Mouse (Mus musculus) liver, embryonic 14.5 days (tissue): ENCODE data around the gene Glp1r. TPM values are rescaled to one million over a fixed set of nuclear protein-coding genes. Genes with fewer than 3 reads are reported as not detected.

Experiments
- ATAC-seq: fragments of 200-750 bp; cut with Nextera tagmentation; 2 replicates; pipeline ENCODE4 v1.8.0; 2017; ENCODE audit warnings: moderate number of reproducible peaks, mild to moderate bottlenecking, moderate library complexity; ENCODE audit not compliant: insufficient read depth
- DNase-seq, 3 experiments: peaks; one replicate each; pipeline ENCODE4 v3.0.0-alpha.2; 2012 to 2013; ENCODE audit warnings: low read depth in 3 of 3, low spot score in 3 of 3
- H3K27ac ChIP-seq: fragments of 300-500 bp; sonication (generic); 2 replicates; pipeline ENCODE4 v1.5.1; 2014; ENCODE audit warnings: moderate library complexity, mild to moderate bottlenecking, control low read depth, inconsistent platforms
- H3K27me3 ChIP-seq: fragments of 300-500 bp; sonication (generic); 2 replicates; pipeline ENCODE4 v1.6.1; 2014; ENCODE audit warnings: mild to moderate bottlenecking, low read length, moderate library complexity; ENCODE audit not compliant: control insufficient read depth, insufficient read depth
- H3K36me3 ChIP-seq: fragments of 300-500 bp; sonication (generic); replicated peaks from 2 replicates; pipeline ENCODE4 v1.6.1; 2014; ENCODE audit warnings: low read depth; ENCODE audit not compliant: control insufficient read depth, insufficient read depth
- H3K4me1 ChIP-seq, 2 experiments: fragments of 200-500 bp in 1 of 2; fragments of 300-500 bp in 1 of 2; sonication (generic) in 1 of 2; replicated peaks; 2 replicates each; pipeline ENCODE4 v1.6.1; 2012 to 2014; ENCODE audit warnings: antibody characterized with exemption in 1 of 2, inconsistent platforms in 1 of 2, low read length in 1 of 2; ENCODE audit not compliant: control insufficient read depth in 2 of 2, insufficient read depth in 2 of 2
- H3K4me2 ChIP-seq: fragments of 300-500 bp; sonication (generic); 2 replicates; pipeline ENCODE4 v1.6.1; 2014; ENCODE audit warnings: low read depth, mild to moderate bottlenecking, control low read depth, moderate library complexity
- H3K4me3 ChIP-seq, 2 experiments: fragments of 200-500 bp in 1 of 2; fragments of 300-500 bp in 1 of 2; sonication (generic) in 1 of 2; 2 replicates each; pipeline ENCODE4 v1.5.1; 2012 to 2014; ENCODE audit warnings: low read depth in 2 of 2, low read length in 2 of 2, mild to moderate bottlenecking in 2 of 2, control low read depth in 1 of 2, inconsistent platforms in 1 of 2, moderate library complexity in 1 of 2; ENCODE audit not compliant: insufficient read depth in 1 of 2
- H3K9ac ChIP-seq: fragments of 300-500 bp; sonication (generic); replicated peaks from 2 replicates; pipeline ENCODE4 v1.6.1; 2014; ENCODE audit warnings: mild to moderate bottlenecking, control low read depth, moderate library complexity
- H3K9me3 ChIP-seq: fragments of 300-500 bp; sonication (generic); 2 replicates; pipeline ENCODE4 v1.6.1; 2016; ENCODE audit warnings: low read length, mixed read lengths; ENCODE audit not compliant: control insufficient read depth
- CTCF ChIP-seq: IDR thresholded peaks from 2 replicates; pipeline ENCODE4 v1.5.1; 2016; ENCODE audit warnings: antibody characterized with exemption, low read depth, control low read depth
- EP300 ChIP-seq: IDR thresholded peaks from 2 replicates; pipeline ENCODE4 v1.6.1; 2016; ENCODE audit warnings: antibody characterized with exemption, low read depth
- WGBS: fragments of 180-500 bp; shearing (Covaris S2); extraction: QIAGEN DNeasy Blood & Tissue Kit; methylation state at CpG from one replicate; pipeline ENCODE4 v1.1.7; 2014; ENCODE audit not compliant: insufficient replicate concordance; 5-methylcytosine and 5-hydroxymethylcytosine counted together
- polyA plus RNA-seq, 2 experiments: library from polyadenylated mRNA; depleted of rRNA in 1 of 2; stranded (reverse) in 1 of 2; unstranded in 1 of 2; fragments of >200 nt; fragmentation: Nextera tagmentation in 1 of 2; extraction: Ambion mirVana in 1 of 2; gene quantifications; 2 replicates each; pipeline versions ENCODE4 v1.2.1 to v1.2.3; 2012 to 2014

Gene Glp1r
- polyA plus RNA-seq, 2 experiments = 0.01 TPM; not detected in 1

- H3K9me3 ChIP-seq = no peaks in the 10 kb centered on the region
- ATAC-seq (no peak), DNase-seq (no peak)
- no peak overlapping the region for H3K4me2 ChIP-seq
- TF ChIP-seq EP300 = no peak
- no peak for TF ChIP-seq CTCF
- no peaks in the 10 kb centered on the region for H3K36me3 ChIP-seq
- WGBS = 50% methylated on average over 1 of the region's 1 CpGs
- H3K4me1 ChIP-seq = no peaks in the 10 kb centered on the region
- H3K27ac ChIP-seq = no peak overlapping the region
- no peak overlapping the region for H3K9ac ChIP-seq
- H3K4me3 ChIP-seq = no peak overlapping the region
- no peaks in the 10 kb centered on the region for H3K27me3 ChIP-seq
Observed at GRCm38 (mm10) chr17:30948382-30948781, 46.8 kb downstream of the Glp1r start.

GRCm38 (mm10) chr17:30950780-30951179 is 49.2 kb downstream of the Glp1r start:
- no peak overlapping the region for H3K27ac ChIP-seq
- H3K27me3 ChIP-seq = no peaks in the 10 kb centered on the region
- H3K4me1 ChIP-seq = no peaks in the 10 kb centered on the region
- TF ChIP-seq EP300 = no peak
- peak; percentile 72 for TF ChIP-seq CTCF
- peak; percentile 19 to 35 (median 26) for DNase-seq
- no peak overlapping the region for H3K4me3 ChIP-seq
- 3% methylated on average over 7 of the region's 7 CpGs for WGBS
- no peak for ATAC-seq
- no peaks in the 10 kb centered on the region for H3K36me3 ChIP-seq
- no peaks in the 10 kb centered on the region for H3K9me3 ChIP-seq
- H3K9ac ChIP-seq = no peak overlapping the region
- H3K4me2 ChIP-seq = no peak overlapping the region

- no peak for TF ChIP-seq CTCF
- TF ChIP-seq EP300 = no peak
- H3K4me1 ChIP-seq = no peaks in the 10 kb centered on the region
- no peak for ATAC-seq
Observed at GRCm38 (mm10) chr17:30951600-30951999, 50.0 kb downstream of the Glp1r start.

GRCm38 (mm10) chr17:30954340-30954739 is 52.7 kb downstream of the Glp1r start, which contains the start of gene Umodl1:
Gene Umodl1 (plus strand): TSS chr17:30954640.
- H3K4me2 ChIP-seq = no peak within 1 kb of the TSS
- H3K9me3 ChIP-seq = no peaks in the 10 kb centered on the region
- H3K4me3 ChIP-seq = no peak within 1 kb of the TSS
- H3K4me1 ChIP-seq = no peaks in the 10 kb centered on the region
- H3K27ac ChIP-seq = no peak within 1 kb of the TSS
- H3K36me3 ChIP-seq = no peaks in the 10 kb centered on the region
- 44% methylated on average over 10 of the region's 10 CpGs for WGBS
- DNase-seq = no peak
- no peak within 1 kb of the TSS for H3K9ac ChIP-seq
- H3K27me3 ChIP-seq = no peaks in the 10 kb centered on the region
- no peak for TF ChIP-seq EP300
- TF ChIP-seq CTCF = no peak
- no peak for ATAC-seq

More at GRCm38 (mm10) chr17:30951600-30951999, 50.0 kb downstream of the Glp1r start:
- Histone ChIP-seq H3K27me3 (no peaks in the 10 kb centered on the region), H3K4me2 (no peak overlapping the region), H3K9ac (no peak overlapping the region), H3K9me3 (no peaks in the 10 kb centered on the region), H3K36me3 (no peaks in the 10 kb centered on the region), H3K4me3 (no peak overlapping the region), H3K27ac (no peak overlapping the region)
- DNase-seq = no peak
- 58% methylated on average over 8 of the region's 8 CpGs for WGBS

GRCm38 (mm10) chr17:30961936-30962592 is 60.4 kb downstream of the Glp1r start:
- Histone ChIP-seq H3K27me3 (no peaks in the 10 kb centered on the region), H3K27ac (no peak overlapping the region), H3K9me3 (no peaks in the 10 kb centered on the region), H3K4me3 (no peak overlapping the region), H3K36me3 (no peaks in the 10 kb centered on the region), H3K4me1 (no peaks in the 10 kb centered on the region), H3K4me2 (no peak overlapping the region), H3K9ac (no peak overlapping the region)
- DNase-seq (no peak), ATAC-seq (no peak)
- WGBS = 43% methylated on average over 7 of the region's 7 CpGs
- TF ChIP-seq CTCF (no peak), EP300 (no peak)
